In genomic region chr1:55454119-55454518, GRCm38 (mm10) we compare ENCODE assay signal across 13 mouse cellular contexts. TPM values are rescaled to one million over a fixed set of nuclear protein-coding genes. Genes with fewer than 3 reads are reported as not detected.
DNase-seq lines count a peak whose midpoint lies in the region; ATAC-seq and TF ChIP-seq lines count a peak whose summit lies in the region.
"Had no signal": no experiment of that assay in that cellular context is flagged by ENCODE, and none has a peak within 500 bp of the region (broad histone marks: within the 10 kb centered on the region; RNA-seq: fewer than 3 reads in every experiment).

No protein-coding gene starts in this region.

- H3K9me3 ChIP-seq in hindbrain, embryonic 14.5 days (ENCODE audit: control insufficient read depth, low read length), result no peaks in the 10 kb centered on the region
- H3K9me3 ChIP-seq in hindbrain, embryonic 10.5 days, result no peaks in the 10 kb centered on the region
- no peaks in the 10 kb centered on the region for H3K9me3 ChIP-seq in hindbrain, embryonic 16.5 days (ENCODE audit: control insufficient read depth, low read length)
- H3K9me3 ChIP-seq in lung, postnatal 0 days (ENCODE audit: low read length), result no peaks in the 10 kb centered on the region
- H3K9me3 ChIP-seq: midbrain, embryonic 10.5 days had no signal

- peak; percentile 69; the same call in 1 of the 2 replicates for ATAC-seq in hindbrain, embryonic 14.5 days (ENCODE audit: low FRiP score)
- ATAC-seq in hindbrain, embryonic 16.5 days, result peak; percentile 93
- ATAC-seq in lung, postnatal 0 days, result no peak
- ATAC-seq: intestine, postnatal 0 days had no signal

- no peak overlapping the region for H3K27ac ChIP-seq in hindbrain, embryonic 14.5 days
- H3K27ac ChIP-seq in hindbrain, embryonic 10.5 days, result no peak overlapping the region
- H3K27ac ChIP-seq in hindbrain, embryonic 16.5 days (ENCODE audit: low read depth, low read length), result no peak overlapping the region
- H3K27ac ChIP-seq in lung, postnatal 0 days (ENCODE audit: low read length), result no peak overlapping the region
- H3K27ac ChIP-seq: heart, adult 2 months; midbrain, embryonic 10.5 days had no signal

- no peak overlapping the region for H3K4me3 ChIP-seq in hindbrain, embryonic 14.5 days (replicated peaks; ENCODE audit: low read length)
- no peak overlapping the region for H3K4me3 ChIP-seq in hindbrain, embryonic 10.5 days
- no peak overlapping the region for H3K4me3 ChIP-seq in hindbrain, embryonic 16.5 days (ENCODE audit: low read length)
- H3K4me3 ChIP-seq in lung, postnatal 0 days (ENCODE audit: low read depth, low read length), result no peak overlapping the region
- H3K4me3 ChIP-seq: heart, adult 2 months; midbrain, embryonic 10.5 days had no signal

- H3K27me3 ChIP-seq in hindbrain, embryonic 14.5 days (ENCODE audit: control insufficient read depth, insufficient read depth, low read length), result no peaks in the 10 kb centered on the region
- no peaks in the 10 kb centered on the region for H3K27me3 ChIP-seq in hindbrain, embryonic 10.5 days (ENCODE audit: insufficient read depth, poor library complexity, severe bottlenecking)
- no peaks in the 10 kb centered on the region for H3K27me3 ChIP-seq in hindbrain, embryonic 16.5 days (replicated peaks; ENCODE audit: control insufficient read depth, insufficient read depth, low read length)
- H3K27me3 ChIP-seq in lung, postnatal 0 days (replicated peaks; ENCODE audit: insufficient read depth, low read length), result no peaks in the 10 kb centered on the region

- 74% methylated on average over 5 of the region's 5 CpGs for WGBS in hindbrain, embryonic 14.5 days
- WGBS in hindbrain, embryonic 10.5 days, result 88% methylated on average over 5 of the region's 5 CpGs
- 61% methylated on average over 5 of the region's 5 CpGs for WGBS in hindbrain, embryonic 16.5 days
- WGBS in lung, postnatal 0 days, result 51% methylated on average over 5 of the region's 5 CpGs

- no peak for DNase-seq in hindbrain, embryonic 14.5 days (ENCODE audit: low spot score)
- no peak for DNase-seq in hindbrain, embryonic 10.5 days (ENCODE audit: low spot score)
- DNase-seq in cerebellum, adult 11-12 months, result peak; percentile 19
- peak; percentile 38 to 49 for DNase-seq in left cerebral cortex, postnatal 36 days (ENCODE audit: low spot score in 2 of 2)
- no peak for DNase-seq in thymus, postnatal 25 days
- DNase-seq in lung, postnatal 0 days (ENCODE audit: low spot score), result no peak
- DNase-seq in urinary bladder, postnatal 4 days (ENCODE audit: low spot score in 2 of 2), result no peak
- DNase-seq: thymus, adult 2 months had no signal

- H3K9ac ChIP-seq in hindbrain, embryonic 14.5 days, result no peak overlapping the region
- no peak overlapping the region for H3K9ac ChIP-seq in hindbrain, embryonic 16.5 days (ENCODE audit: low read depth, low read length)
- no peak overlapping the region for H3K9ac ChIP-seq in lung, postnatal 0 days (replicated peaks; ENCODE audit: low read depth)

- no peaks in the 10 kb centered on the region for H3K36me3 ChIP-seq in hindbrain, embryonic 14.5 days (replicated peaks; ENCODE audit: control insufficient read depth, insufficient read depth)
- H3K36me3 ChIP-seq in hindbrain, embryonic 10.5 days, result no peaks in the 10 kb centered on the region
- no peaks in the 10 kb centered on the region for H3K36me3 ChIP-seq in hindbrain, embryonic 16.5 days (ENCODE audit: control insufficient read depth, insufficient read depth, low read length)
- no peaks in the 10 kb centered on the region for H3K36me3 ChIP-seq in lung, postnatal 0 days (ENCODE audit: insufficient read depth, low read length)
- H3K36me3 ChIP-seq: midbrain, embryonic 10.5 days had no signal

- H3K4me2 ChIP-seq in hindbrain, embryonic 14.5 days (replicated peaks), result no peak overlapping the region
- H3K4me2 ChIP-seq in hindbrain, embryonic 16.5 days (ENCODE audit: low read length), result no peak overlapping the region
- no peak overlapping the region for H3K4me2 ChIP-seq in lung, postnatal 0 days (replicated peaks; ENCODE audit: low read depth, low read length)
- H3K4me2 ChIP-seq: liver, embryonic 11.5 days had no signal

- TF ChIP-seq EP300 in lung, postnatal 0 days (IDR thresholded peaks at IDR 0.05), result no peak

- intact Hi-C loops in left cerebral cortex, postnatal 36 days (cut with DNase I), result no loop called here

- TF ChIP-seq CTCF in lung, postnatal 0 days (IDR thresholded peaks at IDR 0.05), result no peak

- H3K4me1 ChIP-seq in hindbrain, embryonic 14.5 days (replicated peaks; ENCODE audit: control insufficient read depth, insufficient read depth, low read length), result 0 out of 2 replicates have a peak, but pooled peaks cover 2% of the 10 kb centered on the region
- no peaks in the 10 kb centered on the region for H3K4me1 ChIP-seq in hindbrain, embryonic 10.5 days (replicated peaks)
- no peaks in the 10 kb centered on the region for H3K4me1 ChIP-seq in hindbrain, embryonic 16.5 days (ENCODE audit: control insufficient read depth, insufficient read depth, low read depth, low read length)
- H3K4me1 ChIP-seq in lung, postnatal 0 days (ENCODE audit: insufficient read depth, low read depth, low read length), result no peaks in the 10 kb centered on the region
- H3K4me1 ChIP-seq: midbrain, embryonic 10.5 days had no signal

RNA-seq across cellular contexts. Expression of gene Plcl1, which starts 48.4 kb away (rescaled TPM):
- polyA plus RNA-seq in hindbrain, embryonic 14.5 days (2014; fragmentation: Nextera tagmentation; extraction: Ambion mirVana), result 5.4 and 5.5 TPM in 2 replicates
- polyA plus RNA-seq in hindbrain, embryonic 10.5 days (2016; fragmentation: Nextera tagmentation; extraction: Ambion mirVana), result 1.3 and 2.0 TPM in 2 replicates
- 3.7 and 4.1 TPM in 2 replicates for polyA plus RNA-seq in hindbrain, embryonic 16.5 days (2015; fragmentation: Nextera tagmentation; extraction: Ambion mirVana)
- 10 to 100 TPM; 23.9 to 26.4 TPM for total RNA-seq in left cerebral cortex, postnatal 36 days (2021)
- polyA plus RNA-seq in lung, postnatal 0 days (2015; fragmentation: Nextera tagmentation; extraction: Ambion mirVana), result 1.7 and 2.0 TPM in 2 replicates

Comparison
In these comparisons a context has a peak if more than half of its experiments do, and no peak if none do; other contexts are left out.
1. DNase-seq: peak in cerebellum, adult 11-12 months (single experiment) and left cerebral cortex, postnatal 36 days (2 of 2); none in hindbrain, embryonic 14.5 days (single experiment), hindbrain, embryonic 10.5 days (single experiment), thymus, postnatal 25 days (single experiment), lung, postnatal 0 days (single experiment) and urinary bladder, postnatal 4 days (0 of 2).